Mouse (Mus musculus) intestine, postnatal 0 days (tissue): ENCODE results near the gene Zbtb16. TPM values are rescaled to one million over a fixed set of nuclear protein-coding genes. Genes with fewer than 3 reads are reported as not detected.

Source experiments
- ATAC-seq: fragments of 200-750 bp; cut with Nextera tagmentation; 2 replicates; pipeline ENCODE4 v1.8.0; 2017; ENCODE audit warnings: mild to moderate bottlenecking, moderate TSS enrichment, moderate library complexity
- H3K27ac ChIP-seq: fragments of 300-500 bp; sonication (generic); 2 replicates; pipeline ENCODE4 v1.5.1; 2014; ENCODE audit warnings: mild to moderate bottlenecking, low read depth, low read length, moderate library complexity
- H3K27me3 ChIP-seq: fragments of 300-500 bp; sonication (generic); replicated peaks from 2 replicates; pipeline ENCODE4 v1.6.1; 2014; ENCODE audit warnings: low read length, mixed read lengths; ENCODE audit not compliant: control insufficient read depth, insufficient read depth
- H3K36me3 ChIP-seq: fragments of 300-500 bp; sonication (generic); 2 replicates; pipeline ENCODE4 v1.6.1; 2014; ENCODE audit warnings: mild to moderate bottlenecking, moderate library complexity; ENCODE audit not compliant: control insufficient read depth, insufficient read depth
- H3K4me1 ChIP-seq: fragments of 300-500 bp; sonication (generic); replicated peaks from 2 replicates; pipeline ENCODE4 v1.6.1; 2014; ENCODE audit warnings: antibody characterized with exemption, low read length, mixed read lengths; ENCODE audit not compliant: control insufficient read depth, insufficient read depth
- H3K4me2 ChIP-seq: fragments of 300-500 bp; sonication (generic); replicated peaks from 2 replicates; pipeline ENCODE4 v1.6.1; 2014; ENCODE audit warnings: low read depth, mild to moderate bottlenecking, moderate library complexity
- H3K4me3 ChIP-seq: fragments of 300-500 bp; sonication (generic); 2 replicates; pipeline ENCODE4 v1.5.1; 2014; ENCODE audit warnings: low read depth, low read length
- H3K9ac ChIP-seq: fragments of 300-500 bp; sonication (generic); 2 replicates; pipeline ENCODE4 v1.6.1; 2014; ENCODE audit warnings: mild to moderate bottlenecking, low read depth, low read length
- H3K9me3 ChIP-seq: fragments of 300-500 bp; sonication (generic); 2 replicates; pipeline ENCODE4 v1.6.1; 2016; ENCODE audit warnings: mixed run types; ENCODE audit not compliant: control insufficient read depth
- CTCF ChIP-seq: sonication (generic); IDR thresholded peaks from 2 replicates; pipeline ENCODE4 v1.5.1; 2016; ENCODE audit warnings: low read depth, mild to moderate bottlenecking, control low read depth, antibody characterized with exemption, moderate library complexity
- WGBS: fragments of 180-500 bp; shearing (Covaris S2); extraction: QIAGEN DNeasy Blood & Tissue Kit; methylation state at CpG from one replicate; pipeline ENCODE4 v1.1.7; 2014; 5-methylcytosine and 5-hydroxymethylcytosine counted together
- polyA plus RNA-seq: library from polyadenylated mRNA; unstranded; fragments of >200 nt; fragmentation: Nextera tagmentation; extraction: Ambion mirVana; gene quantifications from 2 replicates; pipeline ENCODE4 v1.2.1, GENCODE M21; 2015

Zbtb16 gene
- polyA plus RNA-seq, 1 experiment from 2014 or later = 0.91 TPM

DNA sequence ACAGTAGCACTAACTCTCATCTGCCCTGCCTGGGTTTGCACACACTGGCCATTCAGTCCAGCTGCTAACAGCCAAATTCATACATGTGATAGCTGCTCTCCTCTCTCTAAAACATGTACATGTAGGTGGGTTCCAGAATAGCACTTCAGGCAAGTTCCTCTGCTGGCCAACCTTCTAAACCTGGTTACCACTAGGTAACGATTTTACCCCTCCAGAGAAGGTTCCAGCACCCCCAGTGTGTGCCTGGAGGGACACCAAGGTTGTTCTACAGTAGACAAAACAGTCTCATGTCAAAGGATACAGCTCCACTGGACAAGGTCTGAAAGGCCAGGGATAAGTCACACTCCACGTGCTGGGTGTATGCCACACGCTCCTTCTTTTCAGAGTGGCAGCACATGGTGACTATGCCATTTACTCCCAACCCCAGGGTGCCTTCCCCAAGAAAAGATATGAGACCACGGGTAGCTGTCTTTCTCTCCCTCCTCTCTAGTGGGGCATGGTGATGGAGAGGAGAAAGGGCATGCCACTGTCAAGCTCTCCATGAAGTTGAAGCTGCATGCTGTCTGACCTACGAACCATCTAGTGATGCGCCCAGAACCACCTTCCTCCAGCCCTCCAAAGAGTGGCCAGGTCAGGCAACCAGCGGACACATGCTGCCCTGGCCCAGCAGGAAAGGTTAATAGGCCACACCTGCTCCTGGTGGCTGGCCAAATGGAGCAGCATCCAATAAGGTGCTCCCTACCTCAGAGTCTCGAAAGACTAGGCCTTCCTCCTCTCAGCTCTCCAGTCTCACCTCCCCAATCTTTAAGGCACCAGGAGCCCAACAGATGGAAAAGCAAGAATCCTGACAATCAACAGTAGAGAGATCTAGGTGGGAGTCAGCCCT, 104.1 kb downstream of the Zbtb16 start:
- TF ChIP-seq CTCF = no peak
- ATAC-seq = no peak
- H3K4me2 ChIP-seq = no peak overlapping the region

DNA sequence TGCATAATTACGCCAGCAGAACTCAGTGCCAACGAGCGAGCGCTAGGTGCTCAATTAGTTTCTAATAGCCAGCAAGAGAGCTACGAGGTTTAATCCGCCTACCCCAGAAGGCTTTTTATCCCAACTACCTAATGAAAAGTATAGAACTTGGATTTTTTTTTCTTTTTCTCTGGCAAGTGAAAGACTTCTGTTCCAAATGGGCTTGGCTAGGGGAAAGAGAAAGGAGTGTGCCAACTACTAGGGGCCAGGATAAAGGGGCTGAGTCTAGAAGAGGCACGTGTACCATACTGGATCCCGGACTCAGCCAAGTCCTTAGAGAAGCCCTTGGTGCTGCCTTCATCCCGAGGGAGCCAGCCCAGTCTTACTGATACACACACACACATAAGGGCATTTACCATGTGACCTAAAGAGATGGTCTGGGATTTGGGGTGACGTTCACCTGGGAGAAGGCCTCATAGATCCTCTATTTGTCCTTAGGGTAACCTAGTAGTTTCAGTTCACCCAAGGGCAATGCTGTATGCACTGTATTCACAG, 105.5 kb downstream of the Zbtb16 start:
- Histone ChIP-seq H3K4me3 (no peak overlapping the region), H3K4me2 (no peak overlapping the region), H3K27me3 (no peaks in the 10 kb centered on the region), H3K9ac (no peak overlapping the region), H3K4me1 (no peaks in the 10 kb centered on the region), H3K9me3 (no peaks in the 10 kb centered on the region), H3K36me3 (no peaks in the 10 kb centered on the region), H3K27ac (no peak overlapping the region)
- ATAC-seq = no peak
- 94% methylated on average over 10 of the region's 10 CpGs for WGBS
- TF ChIP-seq CTCF = no peak

More for the DNA sequence above, 104.1 kb downstream of the Zbtb16 start:
- Histone ChIP-seq H3K27me3 (no peaks in the 10 kb centered on the region), H3K36me3 (no peaks in the 10 kb centered on the region), H3K4me3 (no peak overlapping the region), H3K9me3 (no peaks in the 10 kb centered on the region), H3K4me1 (no peaks in the 10 kb centered on the region), H3K9ac (no peak overlapping the region), H3K27ac (no peak overlapping the region)
- WGBS = 93% methylated on average over 8 of the region's 8 CpGs

DNA sequence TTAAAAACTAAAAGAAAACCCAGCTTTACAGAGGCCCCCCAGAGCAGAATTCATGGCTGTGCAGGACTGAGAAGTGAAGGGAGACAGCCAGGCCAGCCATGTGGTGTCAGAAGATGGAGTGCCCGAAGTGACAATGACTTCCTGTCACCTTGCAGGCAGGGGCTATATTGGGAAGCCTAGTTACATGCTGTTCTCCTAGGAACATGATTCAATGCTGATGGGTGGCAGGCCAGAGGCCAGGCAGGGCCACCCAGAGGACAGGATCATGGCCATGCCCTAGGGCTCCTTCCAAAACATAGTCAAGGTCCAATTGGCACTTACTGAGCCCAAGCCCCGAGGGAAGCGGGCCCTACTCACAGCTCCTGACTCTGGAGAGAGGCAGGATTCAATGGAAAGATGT, 106.6 kb downstream of the Zbtb16 start:
- 86% methylated on average over 3 of the region's 3 CpGs for WGBS
- H3K4me3 ChIP-seq = no peak overlapping the region
- H3K4me2 ChIP-seq = no peak overlapping the region
- H3K36me3 ChIP-seq = no peaks in the 10 kb centered on the region
- H3K9me3 ChIP-seq = no peaks in the 10 kb centered on the region
- H3K27ac ChIP-seq = no peak overlapping the region
- H3K27me3 ChIP-seq = no peaks in the 10 kb centered on the region
- TF ChIP-seq CTCF = no peak
- H3K4me1 ChIP-seq = no peaks in the 10 kb centered on the region
- no peak for ATAC-seq
- H3K9ac ChIP-seq = no peak overlapping the region

DNA sequence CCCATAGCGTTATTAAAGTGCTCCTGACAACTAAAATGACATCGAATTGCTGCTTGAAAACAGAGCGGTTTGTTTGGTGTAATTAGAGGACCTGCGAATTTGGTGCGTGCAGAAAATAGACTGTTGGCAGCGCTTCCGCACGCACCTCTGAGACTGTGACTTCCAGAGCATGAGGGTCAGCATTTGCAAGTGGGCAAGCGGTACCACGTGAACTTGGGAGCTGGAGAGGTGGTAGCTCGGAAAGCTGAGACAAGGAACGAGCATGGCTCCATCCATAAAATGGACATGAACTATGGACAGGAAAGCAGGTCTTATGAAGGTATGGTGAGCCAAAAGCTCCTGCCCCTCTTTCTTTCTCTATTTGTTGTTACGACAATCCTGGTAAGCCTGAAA, 107.3 kb downstream of the Zbtb16 start:
- H3K4me1 ChIP-seq = peaks cover 4% of the 10 kb centered on the region
- no peak overlapping the region for H3K4me3 ChIP-seq
- no peak overlapping the region for H3K27ac ChIP-seq
- no peaks in the 10 kb centered on the region for H3K27me3 ChIP-seq
- no peak for ATAC-seq
- no peaks in the 10 kb centered on the region for H3K36me3 ChIP-seq
- 82% methylated on average over 13 of the region's 13 CpGs for WGBS
- no peak for TF ChIP-seq CTCF
- no peak overlapping the region for H3K4me2 ChIP-seq
- H3K9ac ChIP-seq = no peak overlapping the region
- H3K9me3 ChIP-seq = no peaks in the 10 kb centered on the region

DNA sequence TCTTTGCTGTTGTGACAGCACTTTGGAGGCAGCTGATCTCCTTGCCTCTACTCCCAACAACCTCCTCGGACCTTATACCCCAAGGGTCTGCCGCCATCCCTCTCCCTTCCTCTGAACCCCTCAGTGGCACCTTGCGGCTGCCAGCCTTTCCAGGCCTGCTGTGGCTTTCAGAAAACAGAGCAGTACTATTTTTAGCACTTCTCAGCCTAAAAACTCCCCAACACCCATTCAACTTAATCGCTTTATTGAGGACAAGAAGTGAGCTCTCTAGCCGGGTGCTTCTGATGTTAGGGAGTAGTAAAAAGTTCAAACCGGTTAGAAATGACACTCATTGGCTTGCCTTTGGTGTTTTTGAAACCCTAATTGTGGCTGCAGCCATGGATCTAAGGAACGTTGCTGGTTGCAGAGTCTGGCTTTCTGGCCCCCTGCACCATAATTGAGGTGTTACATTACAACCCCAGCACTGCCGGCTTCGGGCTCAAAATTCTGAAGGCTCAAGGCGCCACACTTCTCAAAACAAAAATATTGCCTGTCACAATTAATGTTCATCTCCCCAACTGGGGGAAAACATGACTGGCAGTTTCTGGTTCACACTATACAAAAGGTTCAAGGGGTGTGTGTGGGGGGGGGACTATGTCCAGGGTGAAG, 107.8 kb downstream of the Zbtb16 start:
- WGBS = 73% methylated on average over 10 of the region's 10 CpGs
- ATAC-seq = no peak
- no peak overlapping the region for H3K27ac ChIP-seq
- H3K4me2 ChIP-seq = no peak overlapping the region
- no peak overlapping the region for H3K9ac ChIP-seq
- no peaks in the 10 kb centered on the region for H3K36me3 ChIP-seq
- no peak overlapping the region for H3K4me3 ChIP-seq
- H3K27me3 ChIP-seq = no peaks in the 10 kb centered on the region
- peaks cover 4% of the 10 kb centered on the region for H3K4me1 ChIP-seq
- H3K9me3 ChIP-seq = no peaks in the 10 kb centered on the region
- no peak for TF ChIP-seq CTCF

DNA sequence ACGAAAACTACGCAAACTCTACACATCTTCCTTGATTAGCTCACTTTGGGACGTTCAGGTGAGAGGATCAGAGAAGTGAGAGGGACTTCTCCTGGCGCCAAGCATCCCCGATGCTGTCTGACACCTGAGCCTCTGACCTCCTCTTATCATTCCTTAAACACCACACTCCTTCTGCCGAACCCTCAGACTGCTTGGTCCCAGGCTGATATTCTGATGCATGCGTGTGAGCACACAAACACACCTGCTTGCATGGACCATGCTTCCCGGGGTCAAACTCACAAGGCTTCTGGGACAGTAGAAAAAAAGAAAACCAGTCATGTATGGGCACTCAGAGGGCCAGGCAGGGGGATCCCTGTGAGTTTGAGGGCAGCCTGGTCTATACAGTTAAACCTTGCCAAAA, 109.7 kb downstream of the Zbtb16 start:
- no peak overlapping the region for H3K9ac ChIP-seq
- no peaks in the 10 kb centered on the region for H3K36me3 ChIP-seq
- no peak overlapping the region for H3K4me2 ChIP-seq
- H3K27me3 ChIP-seq = no peaks in the 10 kb centered on the region
- no peaks in the 10 kb centered on the region for H3K9me3 ChIP-seq
- TF ChIP-seq CTCF = no peak
- no peak overlapping the region for H3K27ac ChIP-seq
- H3K4me3 ChIP-seq = no peak overlapping the region
- H3K4me1 ChIP-seq = peaks cover 10% of the 10 kb centered on the region
- no peak for ATAC-seq
- 74% methylated on average over 8 of the region's 8 CpGs for WGBS
